Mouse (Mus musculus) liver, adult 2 months (tissue): Measurements from ENCODE around the gene Nrxn3. TPM values are rescaled to one million over a fixed set of nuclear protein-coding genes. Genes with fewer than 3 reads are reported as not detected.

Experiments used
- DNase-seq: peaks from one replicate; pipeline ENCODE4 v3.0.0-alpha.2; 2011; ENCODE audit warnings: low read depth, low spot score; ENCODE audit errors: extremely low read depth
- H3K27ac ChIP-seq: fragments of 200-500 bp; replicated peaks from 2 replicates; pipeline ENCODE4 v1.5.1; 2012; ENCODE audit warnings: low read depth, mild to moderate bottlenecking, control low read depth, inconsistent platforms, low read length; ENCODE audit not compliant: insufficient read depth
- H3K27me3 ChIP-seq: fragments of 200-500 bp; 2 replicates; pipeline ENCODE4 v1.6.1; 2012; ENCODE audit warnings: mild to moderate bottlenecking, moderate library complexity, low read length, inconsistent platforms; ENCODE audit not compliant: control insufficient read depth, insufficient read depth
- H3K36me3 ChIP-seq: fragments of 200-500 bp; 2 replicates; pipeline ENCODE4 v1.6.1; 2012; ENCODE audit warnings: low read length, inconsistent platforms; ENCODE audit not compliant: control insufficient read depth, insufficient read depth
- H3K4me1 ChIP-seq: fragments of 200-500 bp; 2 replicates; pipeline ENCODE4 v1.6.1; 2011; ENCODE audit warnings: low read length; ENCODE audit not compliant: control insufficient read depth, insufficient read depth
- H3K4me3 ChIP-seq: fragments of 200-500 bp; 2 replicates; pipeline ENCODE4 v1.5.1; 2011; ENCODE audit warnings: low read depth, mild to moderate bottlenecking, control low read depth, low read length, moderate library complexity; ENCODE audit not compliant: insufficient read depth
- H3K79me2 ChIP-seq: fragments of 200-500 bp; 2 replicates; pipeline ENCODE4 v1.6.1; 2012; ENCODE audit warnings: inconsistent platforms, mild to moderate bottlenecking, low read length, moderate library complexity; ENCODE audit not compliant: control insufficient read depth, insufficient read depth
- H3K9ac ChIP-seq: fragments of 200-500 bp; 2 replicates; pipeline ENCODE4 v1.6.1; 2012; ENCODE audit warnings: low read depth, mild to moderate bottlenecking, control low read depth, inconsistent platforms, low read length
- CTCF ChIP-seq: fragments of 200-500 bp; IDR thresholded peaks from 2 replicates; pipeline ENCODE4 v1.5.1; 2011; ENCODE audit warnings: low read depth, low read length, control low read depth
- POLR2A ChIP-seq: fragments of 200-500 bp; IDR thresholded peaks from 2 replicates; pipeline ENCODE4 v1.6.1; 2011; ENCODE audit warnings: low read length, control low read depth; ENCODE audit not compliant: insufficient read depth; ENCODE audit errors: extremely low read depth
- WGBS: fragments of 180-500 bp; shearing (Covaris S2); methylation state at CpG from one replicate; pipeline ENCODE4 v1.1.7; 2018; 5-methylcytosine and 5-hydroxymethylcytosine counted together
- polyA plus RNA-seq: library from polyadenylated mRNA; depleted of rRNA; stranded (reverse); fragments of >200 nt; gene quantifications from 2 replicates; pipeline ENCODE4 v1.2.3, GENCODE M21; 2012
- total RNA-seq: library from RNA; depleted of rRNA; stranded (reverse); fragments of >200 nt; gene quantifications from 2 replicates; pipeline ENCODE4 v1.2.3, GENCODE M21; 2014

Nrxn3 gene
- total and polyA plus RNA-seq, 2 experiments, result 0.18 to 0.31 TPM

- no peak overlapping the region for H3K9ac ChIP-seq
- TF ChIP-seq POLR2A (no peak), CTCF (no peak)
- no peaks in the 10 kb centered on the region for H3K79me2 ChIP-seq
- H3K4me3 ChIP-seq, result no peak overlapping the region
- DNase-seq, result no peak
- no peaks in the 10 kb centered on the region for H3K36me3 ChIP-seq
- H3K27ac ChIP-seq, result no peak overlapping the region
- no peaks in the 10 kb centered on the region for H3K4me1 ChIP-seq
- 60% methylated on average over 4 of the region's 4 CpGs for WGBS
- no peaks in the 10 kb centered on the region for H3K27me3 ChIP-seq
Observed at GRCm38 (mm10) chr12:89255275-89255892, 532.7 kb downstream of the Nrxn3 start.

GRCm38 (mm10) chr12:89258879-89259278 is 536.2 kb downstream of the Nrxn3 start:
- no peaks in the 10 kb centered on the region for H3K79me2 ChIP-seq
- H3K27me3 ChIP-seq, result no peaks in the 10 kb centered on the region
- 91% methylated on average over 3 of the region's 3 CpGs for WGBS
- no peak overlapping the region for H3K9ac ChIP-seq
- H3K27ac ChIP-seq, result no peak overlapping the region
- DNase-seq, result no peak
- no peak for TF ChIP-seq POLR2A
- H3K36me3 ChIP-seq, result no peaks in the 10 kb centered on the region
- no peak overlapping the region for H3K4me3 ChIP-seq
- H3K4me1 ChIP-seq, result no peaks in the 10 kb centered on the region

GRCm38 (mm10) chr12:89260076-89260475 is 537.4 kb downstream of the Nrxn3 start:
- Histone ChIP-seq H3K36me3 (no peaks in the 10 kb centered on the region), H3K79me2 (no peaks in the 10 kb centered on the region), H3K27me3 (no peaks in the 10 kb centered on the region), H3K9ac (no peak overlapping the region), H3K4me1 (no peaks in the 10 kb centered on the region), H3K27ac (no peak overlapping the region), H3K4me3 (no peak overlapping the region)
- WGBS, result 79% methylated on average over 24 of the region's 24 CpGs
- TF ChIP-seq POLR2A (no peak), CTCF (no peak)
- no peak for DNase-seq

DNA sequence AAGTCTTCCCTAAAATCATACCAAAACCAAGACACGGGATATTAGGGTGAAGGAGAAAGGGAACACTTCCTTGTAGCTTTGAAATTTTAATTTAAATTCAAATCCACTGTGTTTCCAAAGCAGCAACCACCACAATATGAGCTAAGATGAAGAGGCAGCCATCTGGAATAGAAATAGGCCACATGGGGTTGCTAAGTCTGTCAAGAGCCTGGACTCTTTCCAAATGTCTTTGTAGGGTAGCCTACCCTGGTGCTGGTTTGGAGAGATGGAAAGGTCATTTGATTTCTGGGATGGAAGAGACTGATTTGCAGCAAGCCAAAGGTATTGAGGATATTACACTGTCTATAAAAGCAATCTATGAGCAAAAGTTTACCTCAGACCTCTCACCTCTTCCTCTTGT is 539.6 kb downstream of the Nrxn3 start:
- Histone ChIP-seq H3K79me2 (no peaks in the 10 kb centered on the region), H3K9ac (no peak overlapping the region), H3K27me3 (no peaks in the 10 kb centered on the region), H3K4me1 (no peaks in the 10 kb centered on the region), H3K4me3 (no peak overlapping the region), H3K27ac (no peak overlapping the region), H3K36me3 (no peaks in the 10 kb centered on the region)
- TF ChIP-seq POLR2A, result no peak
- TF ChIP-seq CTCF, result no peak
- DNase-seq, result no peak
- 55% methylated on average over 1 of the region's 1 CpGs for WGBS

GRCm38 (mm10) chr12:89282362-89283343 is 560.0 kb downstream of the Nrxn3 start:
- 67% methylated on average over 6 of the region's 6 CpGs for WGBS
- TF ChIP-seq POLR2A (no peak), CTCF (no peak)

More at GRCm38 (mm10) chr12:89282362-89283343, 560.0 kb downstream of the Nrxn3 start:
- Histone ChIP-seq H3K36me3 (no peaks in the 10 kb centered on the region), H3K79me2 (no peaks in the 10 kb centered on the region), H3K27ac (no peak overlapping the region), H3K4me3 (no peak overlapping the region), H3K27me3 (no peaks in the 10 kb centered on the region), H3K9ac (no peak overlapping the region), H3K4me1 (no peaks in the 10 kb centered on the region)
- no peak for DNase-seq
